Mouse (Mus musculus) frontal cortex, postnatal 36 days (tissue): Measurements from ENCODE around the gene Ptpa.

Experiments
- DNase-seq, 2 experiments: peaks; one replicate each; pipeline ENCODE4 v3.0.0; 2022; ENCODE audit warnings: low spot score in 2 of 2

The Ptpa gene

DNA sequence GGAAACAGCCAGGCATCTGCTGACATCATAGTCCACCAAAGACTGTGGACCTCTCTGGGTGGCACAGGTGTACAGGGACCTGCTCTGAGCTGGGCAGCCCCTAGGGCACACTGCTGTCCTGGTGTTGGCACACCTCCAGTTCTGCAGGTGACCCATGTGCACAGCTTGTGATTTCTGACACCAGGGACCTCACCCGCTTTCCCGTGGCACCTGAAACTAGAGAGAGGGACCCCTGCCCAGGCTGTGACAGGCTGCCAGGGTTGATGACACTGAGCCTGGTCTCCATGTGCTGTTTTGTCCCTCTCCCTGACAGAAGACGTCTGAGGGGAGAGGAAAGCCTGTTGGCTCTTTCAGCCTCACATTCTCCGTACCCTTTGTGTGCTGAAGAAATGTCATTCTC lies 22.0 kb downstream of the Ptpa start:
- no peak for DNase-seq

DNA sequence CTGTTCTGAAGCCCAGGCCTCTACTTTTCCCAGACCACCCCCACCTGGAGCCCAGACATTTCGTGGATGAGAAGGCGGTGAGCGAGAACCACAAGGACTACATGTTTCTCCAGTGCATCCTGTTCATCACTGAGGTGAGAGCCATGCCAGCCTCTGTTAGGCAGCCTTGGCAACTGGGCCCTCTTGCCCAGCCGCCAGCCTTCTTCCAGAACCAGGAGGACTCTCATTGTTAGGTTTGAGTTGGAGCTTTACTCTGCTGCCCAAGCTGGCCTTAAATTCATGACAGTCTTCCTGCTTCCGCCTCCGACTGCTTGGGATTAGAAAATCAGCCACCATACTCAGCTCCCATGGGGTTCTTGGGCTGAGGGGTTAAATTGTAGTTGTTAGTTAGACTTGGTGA lies 23.8 kb downstream of the Ptpa start:
- no peak for DNase-seq

DNA sequence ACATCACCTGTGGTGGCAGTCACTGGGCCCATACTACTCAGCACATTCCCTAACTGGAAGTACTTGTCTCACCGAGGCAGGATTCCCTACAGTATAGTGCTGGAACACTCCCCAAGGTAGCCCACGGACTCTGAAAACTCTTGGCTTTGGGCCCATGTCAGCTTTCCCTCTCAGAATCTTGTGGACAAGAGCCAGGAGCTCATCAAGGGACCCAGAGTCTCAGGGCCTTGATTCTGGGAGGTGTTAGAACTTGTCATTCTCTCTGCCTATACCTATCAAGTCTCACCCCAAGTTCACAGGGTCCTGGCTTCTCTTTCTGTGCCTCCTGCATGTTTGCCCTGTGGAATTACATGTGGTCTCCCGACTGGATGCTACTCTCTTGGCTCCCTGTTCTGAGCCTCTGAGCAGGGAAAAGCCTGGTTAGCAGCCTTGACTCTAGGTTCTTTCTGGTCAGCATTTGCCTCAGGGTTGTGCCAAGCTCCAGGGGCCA lies 24.4 kb downstream of the Ptpa start:
- no peak for DNase-seq

DNA sequence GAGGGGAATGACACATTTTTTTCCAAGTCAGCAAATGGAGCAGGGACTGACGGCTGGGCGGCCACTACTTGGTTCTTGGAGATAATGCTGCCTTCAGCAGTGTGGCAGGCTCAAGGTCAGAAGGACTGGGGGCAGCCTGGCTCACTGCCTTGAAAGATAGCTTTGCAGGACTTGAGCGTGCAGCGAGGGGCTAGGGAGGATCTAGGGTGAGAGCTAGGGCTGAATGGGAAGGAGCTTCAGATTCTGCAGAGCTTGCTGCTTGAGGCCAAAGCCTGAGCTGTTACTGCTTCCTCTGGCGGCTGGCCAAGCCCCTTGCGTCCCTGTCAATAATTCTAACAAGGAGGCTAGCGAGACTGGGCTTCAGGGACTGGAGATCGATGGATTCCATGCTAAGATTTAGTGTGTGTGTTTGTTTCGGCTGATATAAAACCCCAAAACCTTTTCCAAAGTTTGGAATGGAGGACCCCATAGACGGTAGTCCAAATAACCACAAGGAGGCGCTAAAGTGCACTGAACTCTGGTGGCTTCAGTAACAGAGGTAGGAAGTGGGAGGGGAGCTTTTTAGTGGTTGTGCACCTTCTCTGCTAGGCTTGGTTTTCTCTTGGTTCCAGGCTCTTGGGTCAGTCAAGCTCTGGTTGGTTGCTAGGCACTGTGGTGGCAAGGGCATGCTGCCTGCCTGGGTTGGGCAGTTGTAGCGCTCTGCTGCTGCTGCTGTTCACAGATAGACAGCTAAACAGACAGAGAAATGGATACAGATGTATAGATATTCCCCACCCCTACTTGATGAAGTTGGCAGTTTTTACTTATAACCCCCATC lies 25.1 kb downstream of the Ptpa start:
- DNase-seq: peak; percentile 58 to 76

DNA sequence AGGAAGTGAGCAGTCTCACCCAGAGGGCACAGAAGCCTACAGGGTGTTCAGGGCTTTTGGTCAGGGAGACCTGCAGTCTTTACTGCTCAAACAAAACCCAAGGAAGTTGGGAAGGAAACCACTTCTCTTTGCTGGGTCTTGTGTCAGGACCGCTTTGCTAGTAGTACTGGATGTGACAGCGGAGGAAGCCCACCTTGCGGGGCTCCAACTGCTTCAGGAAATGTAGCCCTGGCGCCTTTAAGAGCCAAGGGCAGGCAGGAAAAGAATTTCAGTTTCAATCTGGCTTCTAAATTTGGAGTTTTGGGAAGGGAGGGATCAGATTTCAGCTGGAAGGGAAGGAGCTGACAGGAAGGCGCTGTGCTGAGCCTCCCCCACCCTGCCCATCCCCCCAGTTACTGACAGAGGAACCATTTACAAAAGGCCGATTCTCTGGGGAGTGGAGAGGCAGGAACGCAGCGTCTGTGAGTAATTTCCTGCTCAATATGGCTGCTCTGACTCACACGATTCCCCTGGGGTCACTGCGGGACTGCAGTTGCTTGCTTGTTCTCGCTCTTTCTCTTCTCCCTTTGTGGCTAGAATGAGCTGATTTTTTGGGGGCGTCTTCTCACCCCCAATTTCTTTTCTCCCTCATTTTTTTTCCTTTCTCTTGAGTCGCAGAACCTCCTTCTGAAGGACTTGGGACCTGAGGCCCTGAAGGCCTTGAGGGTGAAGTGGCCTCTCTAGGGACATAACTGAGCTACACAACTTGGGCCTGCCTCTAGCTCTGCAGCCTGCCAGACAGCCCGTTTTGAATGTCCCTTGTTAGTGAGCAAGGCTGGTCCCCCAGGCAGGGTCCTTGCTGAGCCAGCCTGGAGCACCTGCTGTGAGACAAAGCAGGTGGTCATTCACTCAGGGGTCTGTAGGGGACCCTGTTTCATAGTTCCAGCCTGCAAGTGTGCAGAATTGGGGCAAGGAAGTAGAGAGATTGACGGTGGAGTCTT lies 26.0 kb downstream of the Ptpa start:
- peak; percentile 60 to 67 for DNase-seq

- no peak for DNase-seq
Observed at GRCm38 (mm10) chr2:30442498-30442890, 26.7 kb downstream of the Ptpa start.

- DNase-seq: no peak
Observed at GRCm38 (mm10) chr2:30443281-30443680, 27.4 kb downstream of the Ptpa start.

DNA sequence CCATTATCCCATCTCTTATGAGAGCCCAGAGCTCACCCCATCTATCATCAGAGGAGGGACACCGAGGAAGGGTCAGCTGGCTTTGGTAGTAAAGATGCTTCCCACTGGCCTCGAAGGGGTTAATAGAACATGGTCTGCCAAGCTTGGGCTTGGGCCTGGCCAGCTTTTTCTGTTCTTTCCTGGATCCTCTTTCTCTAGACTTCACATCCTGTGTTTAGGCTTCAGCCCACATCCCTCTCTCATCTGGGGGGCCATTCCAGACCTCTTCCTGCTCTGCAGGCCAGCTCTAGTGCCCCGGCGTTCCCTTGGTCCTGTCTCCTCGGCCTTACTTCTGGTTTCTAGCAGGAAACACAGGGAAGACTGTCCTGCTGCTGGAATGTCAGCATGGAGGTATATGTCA lies 28.2 kb downstream of the Ptpa start:
- DNase-seq: no peak

DNA sequence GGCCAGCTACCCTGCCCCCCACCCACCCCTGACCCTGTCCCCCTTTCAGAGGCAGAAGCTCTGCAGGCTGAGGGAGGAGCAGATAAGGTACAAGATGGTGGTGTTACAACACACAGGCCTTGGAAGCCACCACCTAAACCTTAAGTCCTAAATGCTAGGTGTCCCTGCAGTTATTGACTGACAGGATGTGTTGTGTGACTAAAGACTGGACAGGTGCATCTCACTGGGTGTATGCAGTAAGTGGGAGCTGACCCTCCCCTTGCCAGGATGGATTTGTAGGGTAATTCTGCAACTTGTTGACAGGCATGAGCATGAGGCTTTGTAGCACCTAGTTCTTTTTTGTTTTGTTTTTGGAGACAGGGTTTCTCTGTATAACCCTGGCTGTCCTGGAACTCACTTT lies 28.6 kb downstream of the Ptpa start:
- DNase-seq: no peak

DNA sequence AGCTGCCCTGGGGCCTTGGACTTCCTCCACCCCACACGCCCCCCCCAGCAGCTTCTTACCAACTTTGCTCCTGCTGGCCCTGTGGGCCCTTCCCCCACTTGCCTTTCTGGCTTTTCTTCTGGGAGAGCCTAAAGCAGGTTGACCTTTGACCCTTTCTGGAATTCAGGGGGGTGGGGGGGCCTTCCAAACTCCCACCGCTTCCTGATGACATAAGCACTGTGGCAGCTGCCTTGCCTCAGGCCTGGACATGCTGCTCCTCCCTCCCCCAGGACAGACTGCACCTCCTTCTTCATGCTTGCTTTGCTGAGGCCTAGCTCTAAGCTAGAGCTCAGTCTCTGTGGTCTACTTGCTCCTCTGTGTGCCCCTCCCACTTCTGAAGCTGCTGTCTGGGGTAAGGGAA lies 29.5 kb downstream of the Ptpa start:
- DNase-seq: no peak

DNA sequence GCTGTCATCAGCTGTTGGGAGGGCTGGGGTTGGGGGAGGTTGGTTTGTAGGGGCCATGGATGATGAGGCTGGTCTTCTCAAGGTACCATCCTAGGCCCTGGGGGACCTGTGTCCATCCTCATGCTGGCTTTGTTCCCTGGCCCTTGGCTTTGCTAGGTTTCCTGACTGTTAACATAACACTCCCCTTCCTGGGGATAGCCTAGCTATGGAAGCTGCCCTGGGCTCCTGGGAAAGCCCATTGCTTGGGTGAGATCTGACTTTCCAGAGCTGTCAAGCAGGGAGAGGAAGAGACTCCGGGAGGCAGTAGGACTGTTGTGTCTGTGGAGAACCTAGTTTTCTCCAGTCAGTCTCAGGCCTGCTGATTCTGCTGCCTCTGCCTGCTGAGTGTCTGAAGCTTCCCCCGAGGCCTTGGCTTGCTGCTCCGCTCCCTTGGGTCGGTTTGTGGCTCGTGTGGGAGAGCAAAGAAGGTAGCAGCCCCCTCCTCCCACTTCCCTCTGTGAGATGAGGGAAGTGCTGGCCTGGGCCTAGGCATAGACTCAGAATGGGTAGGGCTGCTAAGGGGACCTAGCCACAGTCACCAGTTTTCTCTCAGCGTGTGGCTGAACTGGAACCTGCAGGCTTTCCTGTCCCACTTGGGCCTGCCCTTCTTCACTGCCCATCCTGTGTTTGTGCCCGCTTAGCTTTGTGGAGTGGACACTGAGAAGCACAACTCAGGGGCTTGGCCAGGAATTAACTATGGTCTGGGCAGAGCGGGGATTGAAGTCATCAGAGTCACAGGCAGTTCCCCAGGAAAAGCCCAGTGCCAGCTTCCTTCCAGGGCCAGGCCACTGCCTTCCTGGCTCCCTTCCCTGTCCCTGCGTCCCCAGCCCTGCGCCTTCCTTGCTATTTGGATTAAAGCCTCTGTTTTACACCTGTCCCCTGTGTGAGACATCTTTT lies 31.3 kb downstream of the Ptpa start:
- DNase-seq: no peak

GRCm38 (mm10) chr2:30448371-30448770 lies 32.5 kb downstream of the Ptpa start:
- DNase-seq: no peak

DNA sequence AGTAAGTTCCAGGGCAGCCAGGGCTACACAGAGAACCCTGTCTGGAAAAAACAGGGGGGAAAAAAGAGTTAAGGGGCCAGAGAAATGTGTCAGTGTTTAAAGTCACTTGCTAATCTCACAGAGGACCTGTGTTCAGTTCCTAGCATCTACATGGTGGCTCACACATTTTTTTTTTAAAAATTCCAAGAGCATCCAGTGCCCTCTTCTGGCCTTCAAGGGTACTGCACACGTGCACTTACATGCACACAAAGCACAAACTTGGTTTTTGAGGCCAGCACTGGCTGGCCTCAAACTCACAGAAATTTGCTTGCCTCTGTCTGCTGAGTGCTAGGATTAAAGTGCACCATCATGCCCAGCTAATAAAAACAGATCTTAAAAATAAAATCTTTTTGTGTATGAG lies 34.7 kb downstream of the Ptpa start:
- no peak for DNase-seq

DNA sequence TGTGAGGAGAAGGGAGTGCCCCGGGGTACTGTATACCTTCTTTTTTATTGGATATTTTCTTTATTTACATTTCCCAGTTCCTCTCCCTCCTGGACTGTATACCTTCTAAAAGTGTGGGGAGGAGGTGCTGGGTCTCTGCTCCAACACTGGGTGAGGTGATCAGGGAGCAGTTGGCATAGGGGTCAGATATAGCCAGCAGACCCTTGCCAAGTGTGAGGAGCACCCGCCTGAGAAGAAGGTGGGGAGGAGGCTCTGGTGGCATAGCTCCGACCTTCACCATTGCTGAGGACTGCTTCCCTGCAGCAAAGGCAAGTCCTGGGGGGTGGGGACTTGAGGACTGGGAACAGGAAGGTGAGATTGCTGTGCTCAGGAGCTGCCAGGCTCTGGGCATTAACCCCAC lies 35.7 kb downstream of the Ptpa start:
- DNase-seq: no peak

GRCm38 (mm10) chr2:30453570-30453969 lies 37.7 kb downstream of the Ptpa start:
- DNase-seq: no peak

DNA sequence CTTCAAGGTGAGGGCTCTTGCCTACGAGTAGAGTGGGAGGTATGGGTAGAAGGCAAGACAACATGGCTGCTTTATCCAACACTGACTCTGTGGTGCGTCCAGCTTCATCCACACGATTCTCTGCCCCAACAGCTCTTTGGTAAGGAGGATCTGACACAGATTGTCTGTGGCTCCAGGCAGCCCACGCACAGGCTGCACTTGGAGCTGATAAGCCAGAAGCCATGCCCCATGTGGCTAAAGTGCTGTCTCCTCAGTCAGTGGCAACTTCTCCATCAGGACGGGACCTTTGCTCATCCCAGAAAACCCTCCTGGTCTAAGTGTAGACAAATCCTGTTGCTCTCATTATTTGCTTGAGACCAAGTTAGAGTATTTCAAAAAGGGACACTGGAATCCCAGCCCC lies 38.7 kb downstream of the Ptpa start:
- no peak for DNase-seq

DNA sequence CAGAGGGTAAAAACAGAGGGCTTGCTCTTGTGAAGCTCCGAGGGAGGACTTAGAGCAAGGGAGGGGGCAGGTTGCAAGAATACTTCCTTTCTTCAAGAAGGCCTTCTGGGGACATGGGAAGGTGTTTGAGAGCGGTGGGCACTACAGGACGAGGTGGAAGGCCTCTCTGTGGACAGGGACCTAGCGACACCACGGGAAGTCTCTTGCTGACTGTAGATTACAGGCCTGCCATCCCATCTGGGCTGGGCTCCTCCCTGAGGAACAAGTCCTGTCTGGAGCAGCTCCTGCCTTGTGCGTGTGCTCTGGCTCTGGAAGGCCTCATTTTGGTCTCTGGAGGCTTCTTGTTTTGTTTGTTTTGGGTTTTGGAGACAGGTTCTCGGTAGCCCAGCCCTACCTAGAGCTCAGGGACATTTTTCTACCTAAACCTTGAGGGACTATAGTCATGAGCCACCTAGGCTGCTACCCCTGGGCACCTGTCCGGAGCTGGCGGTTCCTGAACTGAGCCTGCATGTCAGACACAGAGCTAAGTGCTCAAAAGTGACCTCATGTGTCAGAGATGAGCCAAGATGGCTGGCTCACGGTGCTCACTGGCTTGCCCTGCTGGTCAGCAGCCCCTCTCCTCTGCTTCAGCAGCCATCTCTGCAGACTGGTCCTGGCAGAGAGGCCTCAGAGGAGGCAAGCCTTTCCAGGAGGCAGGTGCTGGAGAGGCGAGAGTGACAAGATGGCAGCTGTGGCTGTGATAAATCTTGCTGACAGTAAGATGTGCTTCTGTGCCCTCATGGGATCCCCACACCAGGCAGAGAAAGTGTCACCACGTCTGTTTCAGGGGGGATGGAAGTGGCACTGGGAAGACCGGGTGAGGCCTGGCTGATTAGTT lies 40.5 kb downstream of the Ptpa start:
- DNase-seq: no peak

DNA sequence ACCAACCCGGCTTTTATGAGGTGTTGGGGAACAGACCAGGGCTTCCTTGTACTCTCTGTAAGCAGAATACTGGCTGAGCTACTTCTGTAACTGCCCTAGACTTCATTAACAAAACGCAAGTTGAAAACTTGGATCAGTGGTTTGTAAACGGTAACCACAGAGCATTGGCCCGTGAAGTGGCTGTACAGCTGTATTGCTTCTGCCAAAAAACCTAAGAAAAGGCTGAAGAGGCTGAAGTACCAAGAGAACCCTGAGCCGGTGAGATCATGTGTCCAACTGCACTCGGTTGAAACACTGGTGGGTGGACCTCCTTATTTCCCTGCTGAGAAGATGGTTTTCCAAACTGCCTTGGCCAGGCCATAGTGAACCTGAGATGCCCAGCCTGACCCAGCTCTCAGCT lies 42.5 kb downstream of the Ptpa start:
- DNase-seq: no peak

DNA sequence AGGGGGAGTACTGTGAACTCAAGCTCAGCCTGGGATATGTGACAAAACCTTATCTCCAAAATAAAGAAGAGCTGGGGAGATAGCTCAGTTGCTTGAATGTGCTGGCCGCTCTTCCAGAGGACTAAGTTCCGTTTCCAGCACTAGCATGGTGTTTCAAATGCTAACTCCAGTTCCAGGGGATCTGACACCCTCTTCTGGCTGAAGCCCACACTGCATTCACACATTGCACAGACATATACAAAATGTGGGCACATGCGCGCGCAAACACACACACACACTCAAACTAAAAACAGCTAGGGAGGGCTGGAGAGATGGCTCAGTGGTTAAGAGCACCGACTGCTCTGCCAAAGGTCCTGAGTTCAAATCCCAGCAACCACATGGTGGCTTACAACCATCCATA lies 43.4 kb downstream of the Ptpa start:
- DNase-seq: no peak

DNA sequence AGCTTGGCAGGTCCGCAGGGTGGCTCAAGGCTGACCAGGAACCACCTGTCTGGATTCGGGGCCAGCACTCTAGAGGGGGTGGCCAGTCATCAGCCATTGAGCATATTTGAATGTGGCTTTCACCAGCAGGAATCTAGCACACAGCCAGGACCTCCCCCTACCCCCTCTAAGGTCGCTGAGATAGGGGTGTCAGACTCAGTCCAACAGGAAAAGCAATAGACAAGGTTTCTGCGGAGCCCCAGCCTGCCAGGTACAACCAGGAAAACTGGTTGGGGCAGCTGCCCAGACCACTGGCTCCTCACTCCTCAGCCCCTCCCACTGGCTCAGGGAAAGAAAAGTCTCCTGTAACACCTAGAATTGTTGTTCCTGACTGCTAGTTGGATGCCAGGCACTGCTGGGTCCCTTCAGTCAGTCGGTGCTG lies 47.5 kb downstream of the Ptpa start:
- no peak for DNase-seq

GRCm38 (mm10) chr2:30463904-30464330 lies 48.1 kb downstream of the Ptpa start:
- peak; percentile 62 to 65 for DNase-seq
